Mouse (Mus musculus): Measurements from ENCODE around the gene Trap1.

- TF ChIP-seq POLR2A (IDR thresholded peaks at IDR 0.05; ENCODE audit: insufficient read length, low read depth): no peak
- TF ChIP-seq MAX (IDR thresholded peaks at IDR 0.05; ENCODE audit: low read depth): no peak
- TF ChIP-seq MYOD1 (IDR thresholded peaks at IDR 0.05; ENCODE audit: control insufficient read depth in 1 of 3, insufficient read length in 2 of 3, low read depth in 2 of 3): no peak
These were observed 9.0 kb downstream of the Trap1 start for GRCm38 (mm10) chr16:4068588-4068987.
